Mouse (Mus musculus): ENCODE measurements around the gene Shroom4.

DNA sequence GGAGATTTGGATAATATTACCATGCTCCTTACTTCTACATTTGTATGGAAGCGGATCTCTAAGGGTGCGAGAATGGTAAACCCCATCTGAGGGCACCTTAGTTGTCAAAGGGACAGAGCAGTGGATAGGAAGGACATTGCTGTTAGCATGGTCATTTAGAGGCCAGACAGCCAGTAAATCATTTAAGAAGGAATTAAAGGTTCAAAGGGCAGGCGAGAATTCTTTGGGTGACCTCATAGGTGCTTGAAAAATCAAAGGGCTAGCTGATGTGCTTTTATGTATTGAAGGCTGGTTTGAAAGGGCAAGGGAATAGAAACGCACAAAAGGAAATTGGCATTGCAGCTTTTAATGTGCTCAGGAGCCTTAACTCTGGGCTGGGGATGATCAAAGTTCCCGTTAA is 16.3 kb downstream of the Shroom4 start:
- no peak for TF ChIP-seq CTCF (conservative IDR thresholded peaks at IDR 0.05; ENCODE audit: insufficient read depth, insufficient read length, low read depth, low read length)
- no peak for TF ChIP-seq POLR2A (IDR thresholded peaks at IDR 0.05; ENCODE audit: low read depth, low read length)

All from kidney, adult 2 months (tissue).